Mouse (Mus musculus): ENCODE measurements at regions not wholly inside any gene's neighbourhood (a gene's known extent, or its start where the extent isn't known, plus 50 kb on each side); places are given as distances from the start of the nearest gene placed in this dataset.
A peak's percentile ranks its signal among the peaks of the same experiment; 100 is the strongest.
"Not testable (repeated sequence)": the region's sequence is repeated elsewhere in the genome, so short reads cannot be mapped to it uniquely, and the experiment has no call there.

DNA sequence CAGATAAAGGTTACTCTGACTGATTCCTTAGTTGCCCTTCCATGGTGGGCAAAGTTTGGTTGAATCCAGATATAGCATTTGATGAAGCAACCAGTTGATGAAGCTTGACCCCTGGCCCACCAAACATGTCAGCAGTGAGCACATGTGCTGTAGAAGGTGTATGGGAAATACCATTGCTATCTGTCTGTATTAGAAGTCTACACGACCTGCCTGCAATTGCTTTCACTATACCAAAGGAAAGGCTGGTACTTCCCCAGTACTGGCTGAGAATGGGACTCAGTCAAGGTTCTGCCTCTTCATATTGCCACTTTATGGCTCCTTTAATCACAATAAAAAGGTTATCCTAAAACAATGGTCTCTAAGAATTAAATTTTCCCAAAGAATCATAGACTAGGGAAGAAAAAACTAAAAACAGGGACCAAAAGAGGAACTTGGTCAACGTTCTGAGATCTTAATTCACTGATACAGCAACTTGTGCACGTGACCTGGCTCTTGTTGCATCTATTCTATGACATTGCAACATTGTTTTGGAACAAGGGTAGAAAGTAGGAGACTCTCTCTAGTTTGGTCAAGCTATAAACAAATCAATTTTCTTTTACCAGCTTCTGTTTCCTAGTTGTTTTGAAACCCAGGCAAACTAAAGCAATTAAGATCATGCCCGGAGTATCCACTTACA, 284.0 kb downstream of the Rapgef2 start:
- H3K4me3 ChIP-seq (ENCODE audit: insufficient read depth, low read length) = no peak overlapping the region
- H3K27ac ChIP-seq (ENCODE audit: insufficient read depth, low read length) = no peak overlapping the region
- H3K4me1 ChIP-seq (ENCODE audit: control insufficient read depth, insufficient read depth, low read length) = no peaks in the 10 kb centered on the region
- no peak for TF ChIP-seq CTCF (IDR thresholded peaks at IDR 0.05; ENCODE audit: borderline replicate concordance, insufficient read depth, low read length)
- TF ChIP-seq POLR2A (IDR thresholded peaks at IDR 0.05; ENCODE audit: low read depth, low read length) = no peak

DNA sequence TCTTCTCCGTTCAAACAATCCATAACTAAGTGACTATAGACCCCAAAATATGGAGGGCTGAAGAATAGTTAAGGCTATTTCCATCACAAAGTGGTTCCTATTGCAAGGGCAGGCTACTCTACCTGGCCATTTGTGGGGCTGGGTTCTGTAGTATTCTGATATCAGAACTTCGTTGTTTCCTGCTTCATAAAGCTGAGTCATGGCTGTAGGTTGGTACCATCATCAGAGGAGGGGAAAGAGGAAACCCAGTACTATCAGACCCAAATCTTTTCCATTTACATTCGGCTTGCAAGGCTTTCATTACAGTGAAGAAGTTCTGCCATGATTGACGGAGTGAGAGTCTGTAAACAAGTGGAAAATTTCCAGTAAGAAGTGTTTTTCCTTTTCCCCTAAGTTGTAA, 284.6 kb downstream of the Rapgef2 start:
- Histone ChIP-seq H3K27ac (ENCODE audit: insufficient read depth, low read length) (no peak overlapping the region), H3K4me3 (ENCODE audit: insufficient read depth, low read length) (no peak overlapping the region), H3K4me1 (ENCODE audit: control insufficient read depth, insufficient read depth, low read length) (no peaks in the 10 kb centered on the region)
- TF ChIP-seq CTCF (IDR thresholded peaks at IDR 0.05; ENCODE audit: borderline replicate concordance, insufficient read depth, low read length) (no peak), POLR2A (IDR thresholded peaks at IDR 0.05; ENCODE audit: low read depth, low read length) (no peak)

DNA sequence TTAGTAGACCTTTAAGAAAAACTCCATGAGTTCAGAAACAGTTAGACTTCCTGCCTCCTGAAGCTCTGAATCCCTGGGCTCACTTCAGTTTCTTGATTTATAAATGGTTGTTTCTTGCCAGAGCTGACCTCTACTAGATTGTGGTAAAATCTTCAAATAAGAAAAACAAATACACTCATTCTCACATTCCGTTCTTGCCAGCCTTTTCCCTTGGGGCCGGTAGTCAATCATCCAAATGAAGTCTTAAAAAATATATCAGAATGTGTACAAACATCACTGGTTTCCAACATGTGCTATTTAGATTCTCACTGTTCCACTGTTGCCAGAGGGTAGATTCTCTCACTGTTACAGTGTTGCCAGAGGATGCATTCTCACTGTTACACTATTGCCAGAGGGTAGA, 286.0 kb downstream of the Rapgef2 start:
- H3K4me3 ChIP-seq (ENCODE audit: insufficient read depth, low read length) = no peak overlapping the region
- H3K27ac ChIP-seq (ENCODE audit: insufficient read depth, low read length) = no peak overlapping the region
- no peak for TF ChIP-seq CTCF (IDR thresholded peaks at IDR 0.05; ENCODE audit: borderline replicate concordance, insufficient read depth, low read length)
- no peak for TF ChIP-seq POLR2A (IDR thresholded peaks at IDR 0.05; ENCODE audit: low read depth, low read length)
- H3K4me1 ChIP-seq (ENCODE audit: control insufficient read depth, insufficient read depth, low read length) = no peaks in the 10 kb centered on the region

DNA sequence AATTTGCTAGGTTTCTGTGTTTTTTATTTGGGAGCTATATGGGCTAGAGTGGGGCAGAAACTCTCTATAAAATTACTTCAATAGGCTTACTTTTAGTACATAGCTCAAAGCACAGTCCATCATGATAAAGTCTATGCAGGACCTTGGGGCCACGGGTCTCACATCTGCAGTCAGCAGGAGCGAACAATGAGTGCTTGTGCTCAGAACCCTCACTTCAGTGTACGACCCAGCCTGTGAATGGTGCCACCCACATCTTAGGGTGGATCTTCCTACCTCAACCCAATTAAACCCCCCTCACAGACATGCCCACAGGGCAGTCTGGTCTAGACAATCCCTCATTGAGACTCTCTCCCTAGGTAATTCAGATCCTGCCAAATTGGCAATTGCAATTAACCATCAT, 286.5 kb downstream of the Rapgef2 start:
- TF ChIP-seq CTCF (IDR thresholded peaks at IDR 0.05; ENCODE audit: borderline replicate concordance, insufficient read depth, low read length) = no peak
- no peak for TF ChIP-seq POLR2A (IDR thresholded peaks at IDR 0.05; ENCODE audit: low read depth, low read length)
- Histone ChIP-seq H3K27ac (ENCODE audit: insufficient read depth, low read length) (no peak overlapping the region), H3K4me1 (ENCODE audit: control insufficient read depth, insufficient read depth, low read length) (no peaks in the 10 kb centered on the region), H3K4me3 (ENCODE audit: insufficient read depth, low read length) (no peak overlapping the region)

DNA sequence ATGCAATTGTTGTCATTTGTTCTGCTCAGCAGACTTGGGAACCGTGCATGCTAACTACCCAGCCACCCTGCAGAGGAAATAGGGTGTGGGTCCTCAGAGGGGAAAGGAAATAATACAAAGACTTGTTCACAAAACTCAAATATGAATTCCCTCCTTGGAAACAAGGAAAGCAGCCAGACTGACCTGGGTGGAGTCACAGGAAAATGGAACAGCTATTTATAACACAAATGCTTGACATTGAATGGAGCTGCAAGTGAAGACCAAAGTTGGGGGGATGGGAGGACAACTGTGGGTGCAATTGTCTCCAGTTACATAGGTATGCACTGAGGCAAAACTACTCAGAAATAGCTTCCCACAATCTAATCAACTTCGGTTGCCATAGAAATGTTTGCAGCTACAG, 298.2 kb downstream of the Rapgef2 start:
- Histone ChIP-seq H3K27ac (ENCODE audit: insufficient read depth, low read length) (no peak overlapping the region), H3K4me3 (ENCODE audit: insufficient read depth, low read length) (no peak overlapping the region), H3K4me1 (ENCODE audit: control insufficient read depth, insufficient read depth, low read length) (no peaks in the 10 kb centered on the region)
- no peak for TF ChIP-seq POLR2A (IDR thresholded peaks at IDR 0.05; ENCODE audit: low read depth, low read length)
- no peak for TF ChIP-seq CTCF (IDR thresholded peaks at IDR 0.05; ENCODE audit: borderline replicate concordance, insufficient read depth, low read length)

DNA sequence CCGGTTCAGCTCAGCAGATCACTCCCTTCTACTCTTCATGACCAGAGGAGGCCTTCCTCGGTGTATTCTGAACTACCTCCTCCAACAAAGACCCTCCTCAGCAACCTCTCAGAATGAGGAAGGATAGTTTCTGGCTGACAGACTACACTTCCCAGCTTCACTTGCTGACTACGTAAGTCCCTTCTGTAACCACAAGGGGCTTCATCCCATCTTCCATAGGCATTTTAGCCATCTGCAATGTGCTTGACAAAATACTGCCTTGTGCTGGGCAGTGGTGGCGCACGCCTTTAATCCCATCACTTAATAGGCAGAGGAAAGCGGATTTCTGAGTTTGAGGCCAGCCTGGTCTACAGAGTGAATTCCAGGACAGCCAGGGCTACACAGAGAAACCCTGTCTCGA, 299.6 kb downstream of the Rapgef2 start:
- no peak for TF ChIP-seq CTCF (IDR thresholded peaks at IDR 0.05; ENCODE audit: borderline replicate concordance, insufficient read depth, low read length)
- no peak for TF ChIP-seq POLR2A (IDR thresholded peaks at IDR 0.05; ENCODE audit: low read depth, low read length)
- Histone ChIP-seq H3K4me3 (ENCODE audit: insufficient read depth, low read length) (no peak overlapping the region), H3K4me1 (ENCODE audit: control insufficient read depth, insufficient read depth, low read length) (no peaks in the 10 kb centered on the region), H3K27ac (ENCODE audit: insufficient read depth, low read length) (no peak overlapping the region)

DNA sequence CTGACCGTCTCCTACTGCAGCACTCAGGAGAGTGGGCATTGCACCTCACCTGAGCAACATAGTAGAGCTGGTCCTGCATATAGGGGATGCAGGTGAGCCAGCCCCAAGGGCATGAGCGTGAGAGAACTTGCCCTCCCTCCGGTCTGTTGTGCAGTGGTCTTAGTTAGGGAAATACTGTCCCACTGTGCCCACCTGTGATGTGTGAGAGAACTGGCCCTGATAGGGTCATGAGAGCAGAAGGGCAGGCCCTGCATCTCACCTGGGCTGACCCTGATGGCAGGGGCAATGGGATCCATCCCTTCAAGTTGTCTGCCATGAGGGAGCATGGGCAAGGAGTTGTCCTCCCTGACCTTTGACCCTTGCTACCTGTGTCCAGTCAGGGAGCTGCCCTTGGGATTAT, 305.3 kb downstream of the Rapgef2 start:
- H3K4me3 ChIP-seq (ENCODE audit: insufficient read depth, low read length) = no peak overlapping the region
- H3K4me1 ChIP-seq (ENCODE audit: control insufficient read depth, insufficient read depth, low read length) = no peaks in the 10 kb centered on the region
- no peak overlapping the region for H3K27ac ChIP-seq (ENCODE audit: insufficient read depth, low read length)
- TF ChIP-seq POLR2A (IDR thresholded peaks at IDR 0.05; ENCODE audit: low read depth, low read length) (no peak), CTCF (IDR thresholded peaks at IDR 0.05; ENCODE audit: borderline replicate concordance, insufficient read depth, low read length) (no peak)

DNA sequence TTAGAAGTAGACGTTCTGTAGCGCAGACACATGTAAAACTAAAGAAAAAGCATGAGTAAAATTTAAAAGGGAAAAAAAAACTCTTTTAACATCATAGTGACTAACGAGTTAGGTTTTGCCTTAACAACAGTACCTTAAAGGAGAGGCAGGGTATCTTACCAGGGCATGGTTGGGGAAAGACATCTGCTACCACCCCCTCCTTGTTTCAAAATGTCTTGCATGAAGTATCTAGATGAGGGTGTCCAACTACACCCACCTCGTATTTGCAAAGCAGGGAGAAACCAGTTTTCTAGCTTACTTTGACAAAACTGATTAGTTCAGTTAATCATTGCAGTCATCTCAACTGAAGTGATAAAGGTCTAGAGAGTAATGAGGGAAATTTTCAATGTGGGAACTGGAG, 307.5 kb downstream of the Rapgef2 start:
- Histone ChIP-seq H3K27ac (ENCODE audit: insufficient read depth, low read length) (no peak overlapping the region), H3K4me3 (ENCODE audit: insufficient read depth, low read length) (no peak overlapping the region), H3K4me1 (ENCODE audit: control insufficient read depth, insufficient read depth, low read length) (no peaks in the 10 kb centered on the region)
- no peak for TF ChIP-seq POLR2A (IDR thresholded peaks at IDR 0.05; ENCODE audit: low read depth, low read length)
- no peak for TF ChIP-seq CTCF (IDR thresholded peaks at IDR 0.05; ENCODE audit: borderline replicate concordance, insufficient read depth, low read length)

DNA sequence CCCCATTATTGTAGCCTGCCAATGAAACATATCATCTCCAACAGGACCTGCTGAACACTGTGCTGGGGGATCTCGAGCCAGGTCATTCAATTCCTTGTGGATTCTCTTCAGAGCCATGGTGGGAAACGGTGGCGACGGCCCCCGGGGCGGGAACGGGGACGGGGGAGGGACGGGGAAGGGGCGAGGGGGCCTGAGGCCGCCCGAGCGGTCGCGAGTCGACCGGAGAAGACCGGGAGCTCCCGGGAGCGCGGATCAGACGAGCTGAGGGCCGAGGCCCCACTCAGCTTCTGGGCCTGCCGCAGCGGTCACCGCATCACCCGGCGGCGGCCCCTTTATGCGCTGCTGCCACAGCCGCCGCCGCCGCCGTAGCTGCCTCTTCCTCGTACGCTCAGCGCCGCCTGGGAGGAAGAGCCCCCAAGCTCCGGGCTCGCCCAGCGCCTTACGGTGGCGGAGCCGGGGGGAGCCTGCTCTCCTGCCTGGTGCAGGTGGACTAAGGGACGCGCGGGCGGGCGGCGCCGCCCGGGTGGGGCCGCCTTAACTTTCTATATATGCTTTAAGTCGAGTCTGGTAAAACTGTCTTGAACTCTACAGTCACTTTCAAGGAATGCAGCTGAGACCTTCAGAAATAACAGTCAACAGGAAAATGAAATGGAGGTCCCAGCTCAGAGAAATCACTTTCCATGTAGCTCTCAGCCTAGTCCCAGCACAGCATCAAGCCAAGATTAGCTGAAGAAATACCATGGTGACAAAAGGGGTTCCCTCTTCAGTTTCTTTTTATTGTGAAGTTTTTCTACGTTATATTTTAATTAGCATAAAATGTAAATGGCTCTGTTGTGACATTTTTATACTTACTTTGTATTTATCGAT, 319.4 kb downstream of the Rapgef2 start:
- H3K4me1 ChIP-seq (ENCODE audit: control insufficient read depth, insufficient read depth, low read length); H3K27ac ChIP-seq (ENCODE audit: insufficient read depth, low read length): not testable (repeated sequence)
- H3K4me3 ChIP-seq (ENCODE audit: insufficient read depth, low read length) = peak overlapping the region; percentile 53

DNA sequence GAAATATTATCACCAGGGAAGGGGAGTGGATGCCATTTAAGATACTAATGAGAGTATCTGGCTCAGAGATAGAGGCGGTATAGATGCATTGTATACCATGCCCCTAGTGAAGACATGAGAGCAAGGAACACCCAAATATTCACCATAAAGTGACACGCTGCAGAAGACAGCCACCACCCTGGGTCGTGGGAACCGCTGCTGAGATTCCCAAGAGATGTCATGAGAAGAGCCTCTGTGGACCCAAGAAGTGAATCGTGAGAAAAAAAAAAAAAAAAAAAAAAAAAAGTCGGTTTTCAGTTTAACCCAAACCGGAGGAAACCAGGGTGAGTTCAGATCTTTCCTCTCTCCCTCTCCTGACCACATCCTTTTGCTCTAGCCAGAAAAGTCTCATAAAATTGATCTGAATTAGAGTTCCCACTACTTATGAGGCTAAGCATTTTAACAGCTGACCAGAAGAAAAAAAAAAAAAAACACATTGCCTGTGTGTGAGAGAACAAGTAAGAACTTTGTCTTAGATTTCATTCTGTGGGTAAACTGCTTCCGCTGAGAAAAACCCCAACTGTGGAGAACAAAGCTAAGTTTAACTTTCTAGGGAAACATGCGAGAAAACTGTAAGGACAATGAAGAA, 322.0 kb downstream of the Rapgef2 start:
- H3K4me1 ChIP-seq (ENCODE audit: control insufficient read depth, insufficient read depth, low read length) = no peaks in the 10 kb centered on the region
- H3K27ac ChIP-seq (ENCODE audit: insufficient read depth, low read length) = no peak overlapping the region
- TF ChIP-seq POLR2A (IDR thresholded peaks at IDR 0.05; ENCODE audit: low read depth, low read length) (no peak), CTCF (IDR thresholded peaks at IDR 0.05; ENCODE audit: borderline replicate concordance, insufficient read depth, low read length) (no peak)
- no peak overlapping the region for H3K4me3 ChIP-seq (ENCODE audit: insufficient read depth, low read length)

Data from embryonic fibroblast, embryonic 13.5 days (primary cell).